Mouse (Mus musculus) cerebellum, adult 2 months (tissue): ENCODE results near the gene Ntm.

Source experiments
- CTCF ChIP-seq: fragments of 200-500 bp; IDR thresholded peaks from 2 replicates; pipeline ENCODE4 v1.5.1; 2011; ENCODE audit warnings: low read depth, mild to moderate bottlenecking, control low read depth, low read length, moderate library complexity, borderline replicate concordance; ENCODE audit not compliant: insufficient read depth
- POLR2A ChIP-seq: fragments of 200-500 bp; IDR thresholded peaks from 2 replicates; pipeline ENCODE4 v1.6.1; 2011; ENCODE audit warnings: low read length, control low read depth, borderline replicate concordance; ENCODE audit not compliant: insufficient read depth

GRCm38 (mm10) chr9:29550107-29550506, 412.8 kb downstream of the Ntm start:
- TF ChIP-seq POLR2A (no peak), CTCF (no peak)
